ENCODE assay signal across 8 mouse cellular contexts in genomic region chr9:21166516-21166915, GRCm38 (mm10). TPM values are rescaled to one million over a fixed set of nuclear protein-coding genes. Genes with fewer than 3 reads are reported as not detected.
DNase-seq lines count a peak whose midpoint lies in the region; ATAC-seq and TF ChIP-seq lines count a peak whose summit lies in the region.
"Had no signal": no experiment of that assay in that cellular context is flagged by ENCODE, and none has a peak within 500 bp of the region (broad histone marks: within the 10 kb centered on the region; RNA-seq: fewer than 3 reads in every experiment).

No protein-coding gene starts in this region.

- 38% methylated on average over 3 of the region's 3 CpGs for WGBS in liver, adult 2 months
- 29% methylated on average over 3 of the region's 3 CpGs for WGBS in limb, embryonic 10.5 days
- WGBS in neural tube, embryonic 15.5 days: 36% methylated on average over 3 of the region's 3 CpGs

- DNase-seq in liver, adult 2 months (ENCODE audit: extremely low read depth, low read depth, low spot score): no peak
- DNase-seq in liver: no peak
- DNase-seq in limb, embryonic 10.5 days (ENCODE audit: low spot score): no peak
- DNase-seq in T-cell, adult 2 months (ENCODE audit: low spot score): no peak
- DNase-seq in cerebellum, adult 9-11 months: no peak

- peaks cover 5% of the 10 kb centered on the region; the same call in 1 of the 2 replicates for H3K4me1 ChIP-seq in liver, adult 2 months (ENCODE audit: control insufficient read depth, insufficient read depth, low read length)
- H3K4me1 ChIP-seq in embryonic fibroblast, embryonic 13.5 days (ENCODE audit: control insufficient read depth, insufficient read depth, low read length): peaks cover 5% of the 10 kb centered on the region; the same call in 1 of the 2 replicates
- peaks cover 59% of the 10 kb centered on the region for H3K4me1 ChIP-seq in limb, embryonic 10.5 days
- peaks cover 50% of the 10 kb centered on the region for H3K4me1 ChIP-seq in neural tube, embryonic 15.5 days

- no peaks in the 10 kb centered on the region for H3K79me2 ChIP-seq in liver, adult 2 months (ENCODE audit: control insufficient read depth, insufficient read depth, low read length)

- H3K27ac ChIP-seq in liver, adult 2 months (replicated peaks; ENCODE audit: insufficient read depth, low read depth, low read length): no peak overlapping the region
- peak overlapping the region; percentile 89; the same call in 1 of the 2 replicates for H3K27ac ChIP-seq in embryonic fibroblast, embryonic 13.5 days (ENCODE audit: insufficient read depth, low read length)
- peak overlapping the region; percentile 87 for H3K27ac ChIP-seq in limb, embryonic 10.5 days
- no peak overlapping the region for H3K27ac ChIP-seq in neural tube, embryonic 15.5 days (replicated peaks)

- H3K4me2 ChIP-seq in neural tube, embryonic 15.5 days: peak overlapping the region; percentile 81

- no peak for TF ChIP-seq POLR2A in liver, adult 2 months (IDR thresholded peaks at IDR 0.05; ENCODE audit: extremely low read depth, insufficient read depth, low read length)
- TF ChIP-seq POLR2A in embryonic fibroblast, embryonic 13.5 days (IDR thresholded peaks at IDR 0.05; ENCODE audit: low read depth, low read length): 0 out of 2 replicates have a peak, but pooled peaks have one; percentile 6

- ATAC-seq in neural tube, embryonic 15.5 days (ENCODE audit: low FRiP score): no peak
- ATAC-seq: activated CD4-positive, CD25-positive, alpha-beta regulatory T cell, adult 4 months had no signal

- peak overlapping the region; percentile 66 for H3K4me3 ChIP-seq in liver, adult 2 months (ENCODE audit: insufficient read depth, low read depth, low read length)
- peak overlapping the region; percentile 56 for H3K4me3 ChIP-seq in embryonic fibroblast, embryonic 13.5 days (ENCODE audit: insufficient read depth, low read length)
- peak overlapping the region; percentile 63 for H3K4me3 ChIP-seq in limb, embryonic 10.5 days
- H3K4me3 ChIP-seq in neural tube, embryonic 15.5 days (replicated peaks): peak overlapping the region; percentile 42

- no peaks in the 10 kb centered on the region for H3K36me3 ChIP-seq in liver, adult 2 months (ENCODE audit: control insufficient read depth, insufficient read depth, low read length)
- no peaks in the 10 kb centered on the region for H3K36me3 ChIP-seq in limb, embryonic 10.5 days
- no peaks in the 10 kb centered on the region for H3K36me3 ChIP-seq in neural tube, embryonic 15.5 days

- H3K9ac ChIP-seq in liver, adult 2 months (ENCODE audit: low read depth, low read length): no peak overlapping the region
- H3K9ac ChIP-seq in neural tube, embryonic 15.5 days (replicated peaks): no peak overlapping the region

- H3K9me3 ChIP-seq in limb, embryonic 10.5 days (replicated peaks): no peaks in the 10 kb centered on the region
- no peaks in the 10 kb centered on the region for H3K9me3 ChIP-seq in neural tube, embryonic 15.5 days (replicated peaks)

- 0 out of 2 replicates have a peak, but pooled peaks cover 6% of the 10 kb centered on the region for H3K27me3 ChIP-seq in liver, adult 2 months (ENCODE audit: control insufficient read depth, insufficient read depth, low read length)
- H3K27me3 ChIP-seq in limb, embryonic 10.5 days (ENCODE audit: low read depth, poor library complexity, severe bottlenecking): peaks cover 58% of the 10 kb centered on the region
- H3K27me3 ChIP-seq in neural tube, embryonic 15.5 days (replicated peaks): peaks cover 63% of the 10 kb centered on the region

- TF ChIP-seq CTCF in liver, adult 2 months (IDR thresholded peaks at IDR 0.05; ENCODE audit: low read depth, low read length): no peak
- no peak for TF ChIP-seq CTCF in embryonic fibroblast, embryonic 13.5 days (IDR thresholded peaks at IDR 0.05; ENCODE audit: borderline replicate concordance, insufficient read depth, low read length)

RNA-seq across cellular contexts. Expression of gene Pde4a, which starts 1.0 kb away (rescaled TPM):
- 1.0 and 1.5 TPM in 2 replicates for total RNA-seq in liver, adult 2 months (2014; rRNA removed)
- polyA plus RNA-seq in liver, adult 2 months (2012; rRNA removed): 1.9 and 3.5 TPM in 2 replicates
- polyA plus RNA-seq in embryonic fibroblast, embryonic 13.5 days (2011; ENCODE audit: insufficient read length, low read depth, missing spikeins): 14.7 and 20.6 TPM in 2 replicates
- polyA plus RNA-seq in limb, embryonic 10.5 days (2016; fragmentation: Nextera tagmentation; extraction: Ambion mirVana): 3.6 and 4.5 TPM in 2 replicates
- polyA plus RNA-seq in neural tube, embryonic 15.5 days (2015; fragmentation: Nextera tagmentation; extraction: Ambion mirVana): 37.4 and 42.1 TPM in 2 replicates

RNA-seq across cellular contexts. Expression of gene Cdc37, which starts 16.7 kb away (rescaled TPM):
- 27.4 and 36.0 TPM in 2 replicates for total RNA-seq in liver, adult 2 months (2014; rRNA removed)
- polyA plus RNA-seq in liver, adult 2 months (2012; rRNA removed): 41.2 and 41.8 TPM in 2 replicates
- 142 and 166 TPM in 2 replicates for polyA plus RNA-seq in embryonic fibroblast, embryonic 13.5 days (2011; ENCODE audit: insufficient read length, low read depth, missing spikeins)
- 434 and 487 TPM in 2 replicates for polyA plus RNA-seq in limb, embryonic 10.5 days (2016; fragmentation: Nextera tagmentation; extraction: Ambion mirVana)
- 199 and 230 TPM in 2 replicates for polyA plus RNA-seq in neural tube, embryonic 15.5 days (2015; fragmentation: Nextera tagmentation; extraction: Ambion mirVana)

RNA-seq across cellular contexts. Expression of gene Tyk2, which starts 35.5 kb away (rescaled TPM):
- total RNA-seq in liver, adult 2 months (2014; rRNA removed): 9.3 and 16.4 TPM in 2 replicates
- 18.2 and 21.0 TPM in 2 replicates for polyA plus RNA-seq in liver, adult 2 months (2012; rRNA removed)
- 11.1 and 15.1 TPM in 2 replicates for polyA plus RNA-seq in embryonic fibroblast, embryonic 13.5 days (2011; ENCODE audit: insufficient read length, low read depth, missing spikeins)
- 11.5 and 15.3 TPM in 2 replicates for polyA plus RNA-seq in limb, embryonic 10.5 days (2016; fragmentation: Nextera tagmentation; extraction: Ambion mirVana)
- 9.9 and 12.4 TPM in 2 replicates for polyA plus RNA-seq in neural tube, embryonic 15.5 days (2015; fragmentation: Nextera tagmentation; extraction: Ambion mirVana)

Comparison
In these comparisons a context has a peak if more than half of its experiments do, and no peak if none do; other contexts are left out.
1. H3K27ac ChIP-seq: peak in embryonic fibroblast, embryonic 13.5 days (single experiment) and limb, embryonic 10.5 days (single experiment); none in liver, adult 2 months (single experiment) and neural tube, embryonic 15.5 days (single experiment).
2. Peak in every context shown above with its lines, with median percentiles within 50 percentile points of each other: H3K4me3 ChIP-seq.